Mouse (Mus musculus) erythroblast, adult 5-6 weeks (primary cell): Measurements from ENCODE around the gene Spocd1. TPM values are rescaled to one million over a fixed set of nuclear protein-coding genes. Genes with fewer than 3 reads are reported as not detected.

Source experiments
- ATAC-seq: replicated peaks from 2 replicates; pipeline ENCODE4 v1.8.0; 2016; ENCODE audit warnings: moderate number of reproducible peaks, mild to moderate bottlenecking, moderate TSS enrichment, inconsistent platforms; ENCODE audit not compliant: poor library complexity, low FRiP score, severe bottlenecking
- total RNA-seq, 2 experiments: library from RNA; stranded (forward) in 1 of 2; stranded (reverse) in 1 of 2; fragments of 150-400 nt in 1 of 2; fragments of 200-764, 138-1000 nt in 1 of 2; gene quantifications; 2 replicates each; pipeline versions ENCODE4 v1.2.3 to v1.2.4; 2015 to 2017; ENCODE audit warnings: low replicate concordance in 2 of 2

The Spocd1 gene
- total RNA-seq (2015; ENCODE audit: low replicate concordance) (not detected in 2 replicates), total RNA-seq (2017; ENCODE audit: low replicate concordance) (not detected in 2 replicates)

DNA sequence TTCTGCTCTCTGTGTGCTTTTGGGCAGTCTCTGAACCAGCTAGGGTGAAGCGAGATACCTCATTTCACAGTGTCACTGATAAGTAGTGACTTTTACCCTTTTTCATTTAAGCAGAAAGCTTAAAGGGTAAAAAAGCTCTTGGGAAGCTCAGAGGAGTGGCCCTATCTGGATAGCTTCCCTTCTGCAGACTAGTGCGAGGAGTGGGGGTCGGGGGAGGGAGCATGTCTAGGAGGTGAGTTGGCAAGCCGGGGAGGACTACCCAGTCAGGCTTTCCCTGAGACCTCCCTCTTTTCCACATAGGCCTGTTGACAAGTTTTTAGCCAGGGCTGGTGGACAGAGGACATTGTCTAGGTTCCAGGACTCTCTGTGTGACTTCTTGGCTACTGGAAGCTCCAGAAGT, at the start of gene Spocd1:
Spocd1 (plus strand) TSS at position 301 of the 400 bp plus-strand sequence.
- ATAC-seq, result no peak

DNA sequence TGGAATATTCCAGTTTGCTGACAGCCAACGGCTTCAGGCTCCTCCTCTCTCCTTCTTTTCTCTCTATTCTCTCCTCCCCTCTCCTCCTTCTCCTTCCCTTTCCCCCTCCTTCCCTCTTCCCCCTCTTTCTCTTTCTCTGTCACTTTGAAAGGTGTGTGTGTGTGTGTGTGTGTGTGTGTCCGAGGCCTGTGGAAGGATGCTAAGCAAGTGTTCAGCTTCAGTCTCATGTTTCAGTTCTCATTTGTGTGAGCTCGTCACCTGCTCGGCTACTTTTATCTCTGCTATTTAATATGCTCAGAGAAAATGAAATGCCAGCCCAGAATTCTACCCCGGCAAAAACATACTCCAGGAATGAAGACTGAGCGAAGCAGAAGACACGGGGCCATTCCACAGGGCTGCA, 48.4 kb upstream of the Spocd1 start:
- no peak for ATAC-seq

DNA sequence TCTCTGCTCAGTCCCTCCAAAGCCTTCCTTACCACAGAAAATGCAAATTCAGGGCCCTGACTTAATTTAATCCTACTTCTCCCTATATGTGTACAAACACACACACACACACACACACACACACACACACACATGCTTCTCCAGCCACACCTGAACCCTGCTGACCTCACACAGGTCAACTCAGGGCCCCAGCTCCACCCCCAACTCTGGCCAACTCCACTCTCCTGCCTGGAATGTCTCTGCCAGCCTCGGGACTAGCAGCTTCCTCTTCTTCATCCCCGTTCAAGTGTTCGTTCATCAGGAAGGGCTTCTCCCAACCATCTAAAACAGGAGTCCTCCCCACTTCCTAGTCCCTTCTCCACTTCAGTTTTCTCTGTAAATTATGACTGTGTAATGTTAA, 47.4 kb upstream of the Spocd1 start:
- no peak for ATAC-seq

DNA sequence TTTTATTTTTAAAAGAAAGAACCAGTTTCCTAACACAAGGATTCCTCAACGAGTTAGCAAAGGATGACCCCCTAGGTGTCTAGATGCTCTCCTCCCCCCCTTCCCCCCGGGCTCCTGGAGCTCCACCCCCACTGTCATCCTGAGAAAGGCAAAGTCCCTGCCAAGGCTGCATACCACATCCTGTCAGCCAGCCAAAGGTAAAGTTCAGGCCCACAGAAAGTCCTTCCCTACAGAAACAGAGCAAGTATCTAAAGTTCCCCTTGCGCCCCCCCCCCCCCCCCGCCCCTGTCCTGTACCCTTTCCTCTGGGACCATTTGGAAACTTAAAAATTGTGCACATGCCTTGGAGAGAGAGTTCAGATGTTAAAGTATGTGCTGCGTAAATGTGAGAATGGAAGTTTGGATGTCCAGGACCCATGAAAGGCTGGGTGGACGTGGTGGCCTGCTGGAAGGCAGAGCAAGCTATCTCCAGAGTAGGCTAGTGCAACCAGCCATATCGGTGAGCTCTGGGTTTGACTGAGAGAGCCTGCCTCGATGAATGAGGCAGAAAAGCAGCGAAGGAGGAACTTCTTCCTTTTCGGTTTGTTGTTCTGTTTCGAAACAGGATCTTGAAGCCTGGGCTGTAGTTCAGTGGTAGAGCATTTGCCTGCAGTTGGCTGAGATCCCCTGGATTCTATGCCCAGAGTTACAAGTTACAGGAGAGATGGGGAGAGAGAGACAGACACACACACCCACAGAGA, 46.3 kb upstream of the Spocd1 start:
- ATAC-seq, result no peak

DNA sequence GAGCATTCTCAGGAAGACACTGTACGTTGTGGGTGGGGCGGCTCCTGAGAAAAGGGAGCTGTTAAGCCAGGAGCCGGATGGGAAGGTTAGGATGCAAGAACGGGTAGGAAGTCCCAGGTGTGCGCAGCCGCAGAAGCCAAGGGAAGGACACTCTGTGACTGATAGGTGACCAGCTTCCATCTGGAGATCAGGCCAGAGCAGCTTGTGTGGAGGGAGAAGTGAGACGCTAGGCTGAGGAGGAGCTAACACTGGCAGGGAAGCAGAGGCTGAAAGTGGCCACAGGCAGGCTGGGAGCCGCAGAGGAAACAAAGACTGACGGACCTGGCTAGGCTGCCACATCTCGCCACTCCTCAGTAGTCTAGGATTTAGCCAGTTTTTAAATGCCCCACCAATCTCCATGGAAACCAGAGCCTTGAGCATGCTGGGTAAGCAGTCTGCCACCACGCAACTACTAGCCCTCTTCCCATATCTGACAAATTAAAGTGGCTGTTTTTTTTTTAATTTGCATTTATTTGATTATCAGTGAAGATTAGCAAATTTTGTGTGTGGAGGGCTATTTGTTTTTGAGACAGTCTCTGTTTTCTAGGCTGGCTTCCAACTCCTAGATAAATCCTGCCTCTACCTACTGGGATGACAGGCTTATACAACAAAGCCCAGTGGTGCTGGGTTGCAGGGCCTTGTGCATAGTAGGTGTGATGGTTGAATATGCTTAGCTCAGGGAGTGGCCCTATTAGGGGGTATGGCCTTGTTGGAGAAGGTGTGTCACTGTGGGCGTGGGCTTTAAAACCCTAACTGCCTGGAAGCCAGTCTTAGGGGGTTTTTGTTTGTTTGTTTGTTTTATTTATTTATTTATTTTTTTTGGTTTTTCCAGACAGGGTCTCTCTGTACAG, 44.8 kb upstream of the Spocd1 start:
- ATAC-seq, result no peak; the same call in 1 of the 2 replicates

DNA sequence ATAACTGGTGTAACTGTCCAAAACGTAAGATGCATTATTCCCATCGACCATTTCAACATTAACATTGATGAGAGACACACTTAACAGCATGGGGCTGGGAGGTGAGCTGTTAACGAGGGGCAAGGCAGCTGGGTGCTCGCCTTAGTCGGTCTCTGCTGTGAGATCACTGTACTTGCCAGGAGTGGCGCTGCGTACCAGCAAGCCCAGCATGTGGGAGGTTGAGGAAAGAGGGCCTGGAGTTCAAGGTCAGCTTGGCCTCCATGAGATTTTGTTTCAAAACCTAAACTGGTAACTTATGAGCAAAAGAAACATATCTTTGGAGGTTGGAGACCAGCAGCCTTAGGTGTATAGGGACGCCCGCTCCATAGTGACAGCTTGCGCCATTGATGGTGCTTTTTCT, 39.4 kb upstream of the Spocd1 start:
- ATAC-seq, result no peak

DNA sequence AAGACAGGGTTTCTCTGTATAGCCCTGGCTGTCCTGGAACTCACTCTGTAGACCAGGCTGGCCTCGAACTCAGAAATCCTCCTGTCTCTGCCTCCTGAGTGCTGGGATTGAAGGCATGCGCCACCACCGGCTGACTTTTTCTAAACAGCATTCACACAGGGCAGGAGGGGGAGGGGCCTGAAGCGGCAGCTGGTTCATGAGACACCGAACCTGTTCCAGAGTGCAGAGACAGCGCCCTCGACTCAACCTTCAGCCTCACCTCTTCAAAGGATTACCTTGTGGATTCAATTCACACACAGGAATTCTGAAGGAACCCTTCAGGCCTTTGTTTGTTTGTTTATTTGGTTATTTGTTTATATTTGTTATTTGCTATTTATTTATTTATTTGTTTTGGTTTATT, 39.0 kb upstream of the Spocd1 start:
- ATAC-seq, result no peak

DNA sequence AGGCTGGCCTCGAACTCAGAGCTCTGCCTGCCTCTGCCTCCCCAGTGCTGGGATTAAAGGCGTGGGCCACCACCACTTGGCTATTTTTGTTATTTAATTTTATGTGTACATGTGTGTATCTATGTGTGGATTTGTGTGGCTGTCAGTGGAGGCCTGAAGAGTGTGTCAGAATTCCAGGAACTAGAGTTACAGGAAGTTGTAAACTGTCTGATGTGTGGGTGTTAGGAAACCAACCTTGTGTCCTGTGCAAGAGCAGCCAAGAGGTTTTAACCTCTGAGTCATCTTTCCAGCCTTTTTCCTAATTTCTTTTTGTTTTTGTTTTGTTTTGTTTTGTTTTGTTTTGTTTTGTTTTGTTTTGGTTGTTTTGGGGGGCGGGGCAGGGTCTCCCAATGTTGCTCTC, 34.2 kb upstream of the Spocd1 start:
- no peak for ATAC-seq

DNA sequence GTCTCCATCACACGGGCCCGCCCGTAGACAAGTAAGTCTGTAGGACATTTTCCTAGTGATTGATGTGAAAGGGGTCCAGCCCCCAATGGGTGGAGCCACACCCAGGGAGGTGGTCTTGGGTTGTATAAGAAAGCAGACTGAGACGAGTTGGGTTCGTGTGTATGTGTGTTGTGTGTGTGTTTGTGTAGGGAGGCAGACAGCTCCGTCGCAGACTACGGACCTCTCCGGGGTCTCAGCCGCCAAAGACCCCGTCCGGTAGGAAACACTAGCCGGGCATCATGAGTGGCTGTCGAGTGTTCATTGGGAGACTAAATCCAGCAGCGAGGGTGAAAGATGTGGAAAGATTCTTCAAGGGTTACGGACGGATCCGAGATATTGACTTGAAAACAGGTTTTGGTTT, 30.2 kb upstream of the Spocd1 start:
- 0 out of 2 replicates have a peak, but pooled peaks have one; percentile 54 for ATAC-seq

DNA sequence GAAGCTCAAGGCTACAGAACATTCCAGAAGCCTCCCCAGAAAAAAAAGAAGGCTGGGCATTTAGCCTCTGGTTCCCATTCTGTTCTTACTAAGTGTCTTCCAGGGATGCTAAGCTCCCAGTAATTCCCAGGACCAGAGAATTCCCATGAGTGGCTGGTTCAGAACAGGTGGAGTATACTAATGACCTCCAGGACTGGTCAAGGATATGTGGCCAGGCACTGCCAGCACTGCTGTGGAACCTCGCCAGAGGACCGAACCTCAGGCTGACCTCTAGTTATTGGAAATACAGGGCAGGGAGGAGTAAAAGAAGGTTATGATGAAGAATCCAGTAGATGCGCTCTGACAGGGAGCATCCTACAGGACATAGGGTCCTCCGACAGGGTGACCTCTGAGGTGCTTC, 26.7 kb upstream of the Spocd1 start:
- no peak for ATAC-seq

DNA sequence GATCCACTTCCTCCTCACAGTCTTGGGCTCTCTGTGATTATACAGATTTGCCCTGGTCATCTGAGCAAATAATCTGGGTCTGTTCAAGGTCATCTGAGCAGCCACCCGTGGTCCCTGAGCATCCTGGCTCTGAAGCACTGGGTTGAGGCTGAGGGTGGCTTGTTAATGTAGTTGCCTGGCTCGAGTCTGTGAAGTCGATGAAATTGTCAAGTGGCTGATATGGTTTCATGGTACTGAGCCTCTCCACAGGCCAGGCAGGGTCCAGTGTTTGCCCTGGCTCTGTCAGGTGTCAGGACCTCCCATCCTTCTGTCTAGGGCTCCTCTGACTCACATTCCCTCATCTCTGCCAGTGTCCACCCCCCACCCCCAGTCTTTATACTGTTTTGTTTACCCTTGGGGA, 25.5 kb upstream of the Spocd1 start:
- ATAC-seq, result no peak

DNA sequence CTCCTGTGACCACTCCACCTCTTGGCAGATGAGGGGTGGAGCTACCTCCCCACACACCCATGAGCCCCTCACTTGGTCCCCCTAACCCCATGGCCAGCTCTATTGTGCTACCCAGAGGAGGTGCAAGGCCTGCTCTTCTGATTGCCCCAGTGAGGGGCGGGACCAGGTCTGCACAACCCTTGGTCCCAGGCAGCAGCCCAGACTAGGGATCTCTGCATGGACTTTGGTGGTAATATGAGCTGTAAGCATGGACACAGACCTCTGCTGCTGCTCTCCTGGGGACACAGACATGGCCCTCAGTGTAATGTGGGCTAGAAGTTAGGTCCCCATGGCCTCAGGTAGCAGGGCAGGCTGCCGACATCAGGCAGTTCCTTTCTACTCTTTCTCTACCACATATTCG, 24.0 kb upstream of the Spocd1 start:
- ATAC-seq, result no peak

DNA sequence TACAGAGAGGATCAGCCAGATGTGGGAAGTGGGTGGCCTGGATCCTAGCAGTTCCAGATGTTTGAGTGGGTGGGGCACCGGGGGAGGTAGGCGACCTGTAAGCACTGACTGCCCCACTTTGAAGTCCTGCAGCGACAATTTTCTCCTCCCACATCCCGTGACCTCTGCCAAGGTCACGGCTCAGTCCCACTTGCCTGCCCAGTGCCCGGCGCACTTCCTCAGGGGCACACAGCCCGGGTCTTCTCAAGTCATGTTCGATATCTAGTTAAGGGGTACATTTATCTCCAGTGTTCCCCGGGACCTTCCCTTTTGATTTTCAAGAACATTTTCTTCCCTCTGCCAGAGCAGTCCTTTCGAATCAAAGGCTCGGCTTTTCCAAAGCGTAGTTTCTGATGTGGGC, 23.0 kb upstream of the Spocd1 start:
- ATAC-seq, result no peak

DNA sequence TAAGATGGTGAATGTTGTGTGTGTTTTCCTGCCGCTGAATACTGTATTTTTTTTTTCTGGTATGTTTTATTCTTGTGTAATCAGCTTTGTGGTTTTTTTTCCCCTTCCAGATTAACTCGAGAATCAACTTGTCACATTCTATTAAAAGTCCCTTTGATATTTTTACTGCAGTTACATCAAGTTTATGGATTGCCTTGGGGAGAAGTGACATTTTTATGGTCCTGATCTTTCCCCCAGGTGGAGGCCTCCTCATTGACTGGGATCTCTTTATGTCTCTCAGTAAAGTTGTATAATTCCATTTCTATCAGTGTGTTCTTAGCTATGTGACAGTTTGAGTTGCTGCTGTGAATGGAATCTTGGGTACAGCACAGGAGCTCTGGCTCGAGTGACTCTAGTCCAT, 20.2 kb upstream of the Spocd1 start:
- ATAC-seq, result no peak

DNA sequence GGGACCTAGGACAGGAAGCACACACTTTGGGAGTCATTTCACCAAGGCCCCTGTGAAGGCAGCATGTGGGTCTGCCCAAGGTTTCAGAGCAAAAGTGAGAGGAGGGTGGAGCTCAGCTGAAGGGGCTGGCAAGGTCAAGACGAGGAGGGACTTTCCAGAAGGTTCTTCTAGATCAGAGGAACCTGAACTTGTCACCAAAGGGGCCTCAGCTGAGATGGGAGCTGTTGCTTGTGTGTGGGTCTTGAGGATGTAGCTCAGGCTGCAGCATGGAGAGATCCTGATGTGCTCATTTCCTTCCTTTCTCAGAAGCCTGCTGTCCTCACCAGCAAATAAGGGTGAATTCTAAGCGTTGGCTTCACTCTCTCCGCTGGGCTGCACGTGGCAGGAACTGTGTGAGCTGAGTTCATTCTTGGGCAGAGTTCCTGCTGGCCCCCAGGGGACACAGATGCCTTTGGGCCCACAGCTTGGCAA, 19.8 kb upstream of the Spocd1 start:
- no peak for ATAC-seq

DNA sequence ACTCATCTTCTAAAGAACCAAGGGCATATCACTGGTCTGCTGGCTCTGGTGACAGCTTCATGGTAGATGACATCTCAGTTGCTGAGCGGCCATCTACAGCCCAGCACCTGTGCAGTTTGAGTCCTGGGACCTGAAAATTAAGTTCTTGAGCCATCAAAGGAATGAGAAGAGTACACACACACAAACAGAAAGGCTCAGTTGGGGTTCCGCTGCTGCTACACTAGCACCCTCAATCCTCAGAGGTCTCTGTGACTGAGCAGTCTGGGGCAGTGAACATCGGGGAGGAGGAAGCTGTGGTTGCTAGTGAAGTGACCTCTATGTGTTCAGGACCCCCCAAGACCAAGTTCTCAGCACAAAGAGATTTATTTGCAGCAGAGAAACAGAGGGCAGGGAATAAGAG, 16.1 kb upstream of the Spocd1 start:
- no peak for ATAC-seq

DNA sequence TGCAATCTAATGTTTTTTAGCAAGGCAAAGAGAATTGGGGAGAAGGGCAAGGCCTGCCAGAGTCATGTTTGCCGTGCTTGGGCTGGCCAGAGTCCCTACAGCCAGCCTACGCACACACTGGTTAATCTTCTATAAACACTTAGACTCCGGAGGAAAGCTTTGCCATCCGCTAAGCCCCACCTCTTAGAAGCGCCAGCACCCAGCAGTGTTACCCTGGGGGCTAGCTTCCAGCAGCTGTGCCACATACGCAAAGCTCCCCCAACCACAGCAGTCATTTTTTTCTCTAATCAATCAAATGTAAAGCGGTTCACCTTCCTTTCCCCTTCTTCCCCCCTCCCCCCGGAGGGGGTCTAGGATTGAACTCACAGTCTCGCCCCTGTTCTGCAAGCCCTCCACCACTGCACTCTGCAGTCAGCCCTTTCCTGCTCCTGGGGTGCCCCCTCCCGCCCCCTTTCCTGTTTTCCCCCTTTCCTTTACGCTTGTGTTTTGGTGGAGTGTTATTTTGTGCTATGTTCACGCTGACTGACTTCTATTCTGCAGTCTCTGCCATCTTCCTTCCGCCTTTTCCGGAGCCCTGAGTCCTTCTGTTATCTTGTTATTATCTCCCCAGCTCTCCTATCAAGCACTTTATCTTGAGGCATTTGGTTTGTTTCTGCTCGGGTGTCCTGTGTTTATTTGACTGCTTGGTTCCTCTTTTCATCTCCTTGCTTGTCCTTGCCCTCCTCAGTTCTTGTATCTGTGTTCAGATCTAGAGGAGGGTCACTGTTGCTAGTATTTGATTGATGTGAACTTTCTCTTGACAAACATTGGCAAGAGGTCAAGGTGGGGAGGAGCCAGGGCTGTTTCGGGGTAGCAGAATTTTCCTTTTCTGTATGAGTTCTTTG, 15.0 kb upstream of the Spocd1 start:
- no peak for ATAC-seq

DNA sequence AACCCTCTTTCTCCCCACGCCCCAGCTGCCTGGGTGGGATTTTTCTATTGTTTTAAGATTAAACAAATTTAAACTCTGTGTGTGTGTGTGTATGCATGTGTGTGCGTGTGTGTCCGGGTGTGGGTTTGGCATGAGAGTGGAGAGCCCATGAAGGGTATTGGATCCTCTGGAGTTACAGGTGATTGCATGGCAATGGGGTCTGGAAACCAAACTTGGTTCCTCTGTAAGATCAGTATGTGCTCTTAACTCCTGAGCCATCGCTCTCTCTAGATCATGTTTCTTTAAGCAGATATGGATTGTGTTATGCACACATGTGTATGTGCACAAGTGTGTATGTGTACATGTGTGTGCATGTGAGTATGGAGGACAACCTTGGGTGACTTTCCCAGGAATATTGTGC, 14.4 kb upstream of the Spocd1 start:
- ATAC-seq, result no peak

DNA sequence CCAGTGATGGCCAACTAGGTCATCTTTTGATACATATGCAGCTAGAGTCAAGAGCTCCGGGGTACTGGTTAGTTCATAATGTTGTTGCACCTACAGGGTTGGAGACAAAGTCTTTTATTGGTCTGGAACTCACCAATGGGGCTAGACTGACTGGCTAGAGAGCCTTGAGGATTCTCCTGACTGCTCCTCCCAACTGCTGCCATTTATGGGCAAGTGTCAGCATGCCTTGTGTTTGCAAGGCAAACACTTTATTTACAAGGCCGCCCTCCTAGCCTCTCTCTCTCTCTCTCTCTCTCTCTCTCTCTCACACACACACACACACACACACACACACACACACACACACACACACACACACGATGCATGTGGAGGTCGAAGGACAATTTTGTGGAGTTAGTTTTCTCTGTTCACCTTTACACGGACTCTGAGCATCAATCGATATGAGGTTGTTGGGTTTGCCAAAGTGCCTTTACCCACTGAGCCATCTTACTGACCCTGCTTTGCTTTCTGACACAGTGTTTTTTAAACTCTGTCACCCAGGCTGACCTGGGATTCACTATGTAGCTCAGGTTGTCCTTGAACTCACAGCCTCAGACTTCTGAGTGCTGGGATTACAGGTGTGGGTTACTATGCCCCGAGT, 13.6 kb upstream of the Spocd1 start:
- no peak for ATAC-seq

DNA sequence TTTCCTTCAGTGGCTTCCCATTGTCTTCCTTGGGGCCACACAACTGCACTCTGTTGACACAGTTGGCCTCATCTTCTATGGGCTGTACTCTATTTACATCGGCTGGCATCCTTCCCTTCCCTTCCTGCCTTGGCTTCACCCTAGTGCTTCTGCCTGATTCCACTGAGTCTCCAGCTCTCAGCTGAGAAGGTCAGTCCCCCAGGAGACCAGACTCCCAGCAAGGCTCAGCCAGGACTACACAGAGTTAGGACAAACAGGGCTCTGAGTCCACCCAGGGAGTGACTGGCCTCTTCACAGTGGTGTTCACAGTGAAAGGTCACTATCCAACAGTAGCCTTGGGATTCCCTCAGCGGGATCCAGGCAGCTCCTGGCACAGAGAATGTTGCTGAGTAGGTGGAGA, 12.9 kb upstream of the Spocd1 start:
- no peak for ATAC-seq
